In genomic region chr3:102316151-102316550, GRCm38 (mm10) we compare ENCODE assay signal across 14 mouse cellular contexts.
"Had no signal": no experiment of that assay in that cellular context is flagged by ENCODE, and none has a peak within 500 bp of the region (broad histone marks: within the 10 kb centered on the region; RNA-seq: fewer than 3 reads in every experiment).

No protein-coding gene starts in this region.

- DNase-seq: lung, adult 18-20 months; lung, embryonic 14.5 days; lung, postnatal 10 days; lung, postnatal 4 days; right cerebral cortex, postnatal 14 days; thymus, adult 18-20 months; thymus, postnatal 14 days; thymus, postnatal 36 days had no signal

- H3K27me3 ChIP-seq: megakaryocyte, embryonic 14.5 days; midbrain, embryonic 13.5 days; midbrain, embryonic 15.5 days; neural tube, embryonic 13.5 days; stomach, embryonic 15.5 days had no signal

- H3K36me3 ChIP-seq: midbrain, embryonic 13.5 days; midbrain, embryonic 15.5 days; neural tube, embryonic 13.5 days; stomach, embryonic 15.5 days had no signal

- H3K9me3 ChIP-seq: midbrain, embryonic 13.5 days; midbrain, embryonic 15.5 days; neural tube, embryonic 13.5 days; stomach, embryonic 15.5 days had no signal

- H3K4me1 ChIP-seq: megakaryocyte, embryonic 14.5 days; midbrain, embryonic 13.5 days; midbrain, embryonic 15.5 days; neural tube, embryonic 13.5 days; stomach, embryonic 15.5 days had no signal

- H3K4me2 ChIP-seq: lung, embryonic 14.5 days; midbrain, embryonic 11.5 days; midbrain, embryonic 13.5 days; midbrain, embryonic 15.5 days; neural tube, embryonic 13.5 days; stomach, embryonic 15.5 days had no signal

- H3K4me3 ChIP-seq: megakaryocyte, embryonic 14.5 days; midbrain, embryonic 13.5 days; midbrain, embryonic 15.5 days; neural tube, embryonic 13.5 days; stomach, embryonic 15.5 days had no signal

- H3K27ac ChIP-seq: midbrain, embryonic 13.5 days; midbrain, embryonic 15.5 days; neural tube, embryonic 13.5 days; stomach, embryonic 15.5 days had no signal

- ATAC-seq: midbrain, embryonic 13.5 days; midbrain, embryonic 15.5 days had no signal

- H3K9ac ChIP-seq: lung, embryonic 14.5 days; midbrain, embryonic 13.5 days; midbrain, embryonic 15.5 days; neural tube, embryonic 13.5 days; stomach, embryonic 15.5 days had no signal
